Mouse (Mus musculus): ENCODE data around the gene Galm. TPM values are rescaled to one million over a fixed set of nuclear protein-coding genes. Genes with fewer than 3 reads are reported as not detected.

Gene Galm
- total and polyA plus RNA-seq, 3 experiments: 0.15 TPM; not detected in 2

GRCm38 (mm10) chr17:80132502-80132901 lies 5.2 kb downstream of the Galm start:
- H3K4me3 ChIP-seq (ENCODE audit: control insufficient read depth in 1 of 2, insufficient read depth in 1 of 2, low read depth in 2 of 2, low read length in 2 of 2): no peak overlapping the region
- H3K4me1 ChIP-seq (ENCODE audit: control insufficient read depth in 1 of 2, insufficient read depth in 2 of 2, low read length in 2 of 2): peaks cover 0 to 5% of the 10 kb centered on the region in 2 experiments; a peak in 3 of 4 replicates
- H3K27ac ChIP-seq (ENCODE audit: control insufficient read depth, low read depth, low read length): no peak overlapping the region
- no peak overlapping the region for H3K9ac ChIP-seq (ENCODE audit: control insufficient read depth, low read depth, low read length, poor library complexity, severe bottlenecking)
- no peak for DNase-seq (ENCODE audit: low read depth, low spot score)
- no peaks in the 10 kb centered on the region for H3K9me3 ChIP-seq (replicated peaks; ENCODE audit: insufficient read depth, low read length)
- TF ChIP-seq EP300 (IDR thresholded peaks at IDR 0.05; ENCODE audit: low read depth in 1 of 2, low read length in 2 of 2) (no peak), USF1 (IDR thresholded peaks at IDR 0.05; ENCODE audit: low read depth, low read length) (no peak), TBP (IDR thresholded peaks at IDR 0.05; ENCODE audit: low read depth, low read length) (no peak), POLR2A (IDR thresholded peaks at IDR 0.05; ENCODE audit: control insufficient read depth in 1 of 2, insufficient read depth in 1 of 2, low read depth in 1 of 2, low read length in 2 of 2, poor library complexity in 1 of 2) (no peak), TCF12 (IDR thresholded peaks at IDR 0.05; ENCODE audit: low read depth, low read length) (no peak), RCOR1 (IDR thresholded peaks at IDR 0.05; ENCODE audit: low read depth, low read length) (no peak), ETS1 (IDR thresholded peaks at IDR 0.05; ENCODE audit: low read depth, low read length) (no peak), UBTF (IDR thresholded peaks at IDR 0.05; ENCODE audit: borderline replicate concordance, insufficient read depth, low read depth, low read length) (no peak), NRF1 (IDR thresholded peaks at IDR 0.05; ENCODE audit: insufficient read depth, low read depth, low read length, poor library complexity, severe bottlenecking) (no peak), MAX (IDR thresholded peaks at IDR 0.05; ENCODE audit: low read length) (no peak), HCFC1 (IDR thresholded peaks at IDR 0.05; ENCODE audit: low read depth, low read length) (no peak), JUND (IDR thresholded peaks at IDR 0.05; ENCODE audit: low read depth, low read length) (no peak), KAT2A (conservative IDR thresholded peaks at IDR 0.05; ENCODE audit: low read depth, low read length) (no peak), POLR2AphosphoS2 (IDR thresholded peaks at IDR 0.05; ENCODE audit: low read length) (no peak)
- H3K36me3 ChIP-seq (ENCODE audit: control insufficient read depth in 1 of 2, insufficient read depth in 2 of 2, low read length in 2 of 2): peaks cover 0 to 3% of the 10 kb centered on the region in 2 experiments; a peak in 1 of 4 replicates
- no peaks in the 10 kb centered on the region for H3K79me2 ChIP-seq (ENCODE audit: control insufficient read depth, insufficient read depth, low read length, poor library complexity)
- peaks cover 2% of the 10 kb centered on the region in 2 experiments; a peak in 3 of 4 replicates for H3K27me3 ChIP-seq (ENCODE audit: control insufficient read depth in 1 of 2, insufficient read depth in 2 of 2, low read length in 2 of 2)

GRCm38 (mm10) chr17:80138434-80139162 lies 11.3 kb downstream of the Galm start:
- TF ChIP-seq MYC (IDR thresholded peaks at IDR 0.05; ENCODE audit: low read depth, low read length) (peak; percentile 43; the same call in 1 of the 2 replicates), CHD1 (IDR thresholded peaks at IDR 0.05; ENCODE audit: low read depth, low read length) (no peak), MAX (IDR thresholded peaks at IDR 0.05; ENCODE audit: low read length) (peak; percentile 40; the same call in 1 of the 2 replicates)
- Histone ChIP-seq H3K27me3 (ENCODE audit: control insufficient read depth in 1 of 2, insufficient read depth in 2 of 2, low read length in 2 of 2) (no peaks in the 10 kb centered on the region; a peak in 3 of 4 replicates), H3K9ac (ENCODE audit: control insufficient read depth, low read depth, low read length, poor library complexity, severe bottlenecking) (peak overlapping the region; percentile 21), H3K27ac (ENCODE audit: control insufficient read depth, low read depth, low read length) (no peak overlapping the region), H3K79me2 (ENCODE audit: control insufficient read depth, insufficient read depth, low read length, poor library complexity) (no peaks in the 10 kb centered on the region), H3K4me3 (ENCODE audit: control insufficient read depth in 1 of 2, insufficient read depth in 1 of 2, low read depth in 2 of 2, low read length in 2 of 2) (0 out of 4 replicates have a peak overlapping the region, but pooled peaks of 1 of the 2 experiments have one; percentile 14), H3K36me3 (ENCODE audit: control insufficient read depth in 1 of 2, insufficient read depth in 2 of 2, low read length in 2 of 2) (peaks cover 0 to 4% of the 10 kb centered on the region in 2 experiments; a peak in 1 of 4 replicates), H3K4me1 (ENCODE audit: control insufficient read depth in 1 of 2, insufficient read depth in 2 of 2, low read length in 2 of 2) (peaks cover 0 to 19% of the 10 kb centered on the region in 2 experiments; a peak in 3 of 4 replicates), H3K9me3 (replicated peaks; ENCODE audit: insufficient read depth, low read length) (no peaks in the 10 kb centered on the region)
- peak; percentile 76 for DNase-seq (ENCODE audit: low read depth, low spot score)

Measured in MEL (cell line).